Mouse (Mus musculus) liver, embryonic 14 days (tissue): ENCODE results near the gene Phf23. TPM values are rescaled to one million over a fixed set of nuclear protein-coding genes. Genes with fewer than 3 reads are reported as not detected.

Experiments
- polyA plus RNA-seq: library from polyadenylated mRNA; depleted of rRNA; stranded (reverse); fragments of >200 nt; gene quantifications from 2 replicates; pipeline ENCODE4 v1.2.3, GENCODE M21; 2012; rRNA removed

Gene Phf23
- polyA plus RNA-seq, result 16.3 and 17.2 TPM in 2 replicates

GRCm38 (mm10) chr11:69995391-69995960, at the start of gene Phf23:
Phf23 (plus strand) TSS chr11:69995777.

GRCm38 (mm10) chr11:69948066-69948762, 47.4 kb upstream of the Phf23 start, which contains the start of gene Slc2a4:
Slc2a4 (minus strand) TSS chr11:69948188.

GRCm38 (mm10) chr11:69964650-69965270, 30.8 kb upstream of the Phf23 start, which contains the start of gene Cldn7:
Cldn7 (plus strand) TSS chr11:69964779.

GRCm38 (mm10) chr11:69981141-69981762, 14.3 kb upstream of the Phf23 start, which contains the start of gene Ctdnep1:
Ctdnep1 (plus strand) TSS chr11:69981156.

GRCm38 (mm10) chr11:69982225-69982624, 13.4 kb upstream of the Phf23 start, which contains the start of gene Elp5:
Elp5 (minus strand) TSS chr11:69982517.

GRCm38 (mm10) chr11:69990850-69991691, 4.5 kb upstream of the Phf23 start, which contains the start of gene Gabarap:
Gabarap (plus strand) TSS chr11:69991143.

GRCm38 (mm10) chr11:70000396-70000898, 4.9 kb downstream of the Phf23 start, which contains the start of gene Dvl2:
Dvl2 (plus strand) TSS chr11:70000595.

GRCm38 (mm10) chr11:70014880-70015558, 19.4 kb downstream of the Phf23 start, which contains the start of gene Acadvl:
Acadvl (minus strand) TSS chr11:70015411.

GRCm38 (mm10) chr11:70016669-70017068, 21.1 kb downstream of the Phf23 start, which contains the start of gene Dlg4:
Dlg4 (plus strand) TSS chr11:70016942.

Other genes starting within 250 kb of the Phf23 start
- gene Polr2a, start 237.1 kb upstream of the Phf23 start, polyA plus RNA-seq, result 12.7 and 15.6 TPM in 2 replicates
- 0.03 TPM in 1 of 2 replicates, not detected in the other for gene Slc35g3, start 233.8 kb upstream of the Phf23 start, polyA plus RNA-seq
- gene Zbtb4, start 229.9 kb upstream of the Phf23 start, polyA plus RNA-seq, result 1.2 and 1.5 TPM in 2 replicates
- 0.69 and 1.5 TPM in 2 replicates for gene Chrnb1, start 199.8 kb upstream of the Phf23 start, polyA plus RNA-seq
- gene Fgf11, start 193.9 kb upstream of the Phf23 start, polyA plus RNA-seq, result 0.40 and 0.51 TPM in 2 replicates
- gene Tmem102, start 190.2 kb upstream of the Phf23 start, polyA plus RNA-seq, result 0.24 and 0.25 TPM in 2 replicates
- not detected in 2 replicates for gene Gm39566, start 180.5 kb upstream of the Phf23 start, polyA plus RNA-seq
- not detected in 2 replicates for gene Spem2, start 177.3 kb upstream of the Phf23 start, polyA plus RNA-seq
- gene Spem1, start 173.6 kb upstream of the Phf23 start, polyA plus RNA-seq, result not detected in 2 replicates
- 2.1 and 2.2 TPM in 2 replicates for gene Nlgn2, start 158.0 kb upstream of the Phf23 start, polyA plus RNA-seq
- gene Tmem256, start 157.3 kb upstream of the Phf23 start, polyA plus RNA-seq, result 155 and 183 TPM in 2 replicates
- 16.2 and 19.8 TPM in 2 replicates for gene Plscr3, start 149.4 kb upstream of the Phf23 start, polyA plus RNA-seq
- gene Tnk1, start 137.0 kb upstream of the Phf23 start, polyA plus RNA-seq, result 1.2 and 1.3 TPM in 2 replicates
- gene Tmem95, start 117.8 kb upstream of the Phf23 start, polyA plus RNA-seq, result not detected in 2 replicates
- 0.76 and 0.89 TPM in 2 replicates for gene Kctd11, start 114.4 kb upstream of the Phf23 start, polyA plus RNA-seq
- gene Acap1, start 100.2 kb upstream of the Phf23 start, polyA plus RNA-seq, result 2.7 and 3.3 TPM in 2 replicates
- 0.40 and 0.53 TPM in 2 replicates for gene 2810408A11Rik, start 94.8 kb upstream of the Phf23 start, polyA plus RNA-seq
- gene Neurl4, start 94.7 kb upstream of the Phf23 start, polyA plus RNA-seq, result 16.6 and 20.3 TPM in 2 replicates
- 75.3 and 87.1 TPM in 2 replicates for gene Gps2, start 81.9 kb upstream of the Phf23 start, polyA plus RNA-seq
- 866 and 1,005 TPM in 2 replicates for gene Eif5a, start 73.8 kb upstream of the Phf23 start, polyA plus RNA-seq
- gene Ybx2, start 60.0 kb upstream of the Phf23 start, polyA plus RNA-seq, result 0.15 and 0.21 TPM in 2 replicates
- gene Slc2a4, start 47.6 kb upstream of the Phf23 start, polyA plus RNA-seq, result 13.7 and 15.5 TPM in 2 replicates
- gene Cldn7, start 31.0 kb upstream of the Phf23 start, polyA plus RNA-seq, result 1.4 and 2.3 TPM in 2 replicates
- gene Ctdnep1, start 14.6 kb upstream of the Phf23 start, polyA plus RNA-seq, result 30.6 and 33.9 TPM in 2 replicates
- gene Elp5, start 13.3 kb upstream of the Phf23 start, polyA plus RNA-seq, result 41.7 and 49.0 TPM in 2 replicates
- gene Gabarap, start 4.6 kb upstream of the Phf23 start, polyA plus RNA-seq, result 131 and 138 TPM in 2 replicates
- 3.2 and 4.6 TPM in 2 replicates for gene Dvl2, start 4.8 kb downstream of the Phf23 start, polyA plus RNA-seq
- gene Acadvl, start 19.6 kb downstream of the Phf23 start, polyA plus RNA-seq, result 38.0 and 43.1 TPM in 2 replicates
- gene Dlg4, start 21.2 kb downstream of the Phf23 start, polyA plus RNA-seq, result 2.0 TPM in 2 replicates
- gene Asgr1, start 58.3 kb downstream of the Phf23 start, polyA plus RNA-seq, result 1.9 and 2.0 TPM in 2 replicates
- gene Asgr2, start 96.9 kb downstream of the Phf23 start, polyA plus RNA-seq, result 9.6 and 12.5 TPM in 2 replicates
- gene Mgl2, start 134.6 kb downstream of the Phf23 start, polyA plus RNA-seq, result 1.5 and 1.9 TPM in 2 replicates
- gene Clec10a, start 160.4 kb downstream of the Phf23 start, polyA plus RNA-seq, result 0.20 and 0.33 TPM in 2 replicates
- gene Slc16a11, start 217.0 kb downstream of the Phf23 start, polyA plus RNA-seq, result 0.60 and 0.68 TPM in 2 replicates
- 2.8 and 3.8 TPM in 2 replicates for gene Slc16a13, start 225.3 kb downstream of the Phf23 start, polyA plus RNA-seq
- 1.5 TPM in 2 replicates for gene Bcl6b, start 234.0 kb downstream of the Phf23 start, polyA plus RNA-seq
- 58.8 and 61.0 TPM in 2 replicates for gene 0610010K14Rik, start 242.1 kb downstream of the Phf23 start, polyA plus RNA-seq
- 4.6 and 4.7 TPM in 2 replicates for gene Gm21988, start 244.1 kb downstream of the Phf23 start, polyA plus RNA-seq
- 26.1 and 36.4 TPM in 2 replicates for gene Rnasek, start 244.1 kb downstream of the Phf23 start, polyA plus RNA-seq